Mouse (Mus musculus): Measurements from ENCODE around the gene Cnbd2. TPM values are rescaled to one million over a fixed set of nuclear protein-coding genes. Genes with fewer than 3 reads are reported as not detected.
A peak's percentile ranks its signal among the peaks of the same experiment; 100 is the strongest.
"Not testable (repeated sequence)": the region's sequence is repeated elsewhere in the genome, so short reads cannot be mapped to it uniquely, and the experiment has no call there.

The Cnbd2 gene
- polyA plus RNA-seq, 1 experiment, result 2.5 TPM

GRCm38 (mm10) chr2:156370896-156371295 is 58.8 kb downstream of the Cnbd2 start:
- no peaks in the 10 kb centered on the region for H3K27me3 ChIP-seq (replicated peaks; ENCODE audit: control insufficient read depth, insufficient read depth, low read length)
- 74% methylated on average over 7 of the region's 7 CpGs for WGBS
- H3K4me3 ChIP-seq (ENCODE audit: insufficient read depth, low read depth, low read length), result no peak overlapping the region
- no peaks in the 10 kb centered on the region for H3K36me3 ChIP-seq (ENCODE audit: control insufficient read depth, insufficient read depth, low read length)
- TF ChIP-seq POLR2A (IDR thresholded peaks at IDR 0.05; ENCODE audit: low read depth, low read length) (no peak), CTCF (conservative IDR thresholded peaks at IDR 0.05; ENCODE audit: insufficient read depth, insufficient read length, low read depth, low read length) (no peak)
- DNase-seq, result no peak
- H3K4me1 ChIP-seq (ENCODE audit: control insufficient read depth, insufficient read depth, low read length), result no peaks in the 10 kb centered on the region
- no peak overlapping the region for H3K27ac ChIP-seq (ENCODE audit: insufficient read depth, low read depth, low read length)

- no peaks in the 10 kb centered on the region for H3K27me3 ChIP-seq (replicated peaks; ENCODE audit: control insufficient read depth, insufficient read depth, low read length)
- 85% methylated on average over 7 of the region's 7 CpGs for WGBS
- H3K4me1 ChIP-seq (ENCODE audit: control insufficient read depth, insufficient read depth, low read length), result no peaks in the 10 kb centered on the region
- TF ChIP-seq POLR2A (IDR thresholded peaks at IDR 0.05; ENCODE audit: low read depth, low read length) (no peak), CTCF (conservative IDR thresholded peaks at IDR 0.05; ENCODE audit: insufficient read depth, insufficient read length, low read depth, low read length) (no peak)
- DNase-seq, result no peak
- H3K27ac ChIP-seq (ENCODE audit: insufficient read depth, low read depth, low read length), result no peak overlapping the region
- no peaks in the 10 kb centered on the region for H3K36me3 ChIP-seq (ENCODE audit: control insufficient read depth, insufficient read depth, low read length)
- H3K4me3 ChIP-seq (ENCODE audit: insufficient read depth, low read depth, low read length), result no peak overlapping the region
Observed at GRCm38 (mm10) chr2:156376956-156377355, 64.9 kb downstream of the Cnbd2 start.

GRCm38 (mm10) chr2:156379929-156380328 is 67.8 kb downstream of the Cnbd2 start:
- no peak overlapping the region for H3K4me3 ChIP-seq (ENCODE audit: insufficient read depth, low read depth, low read length)
- no peak overlapping the region for H3K27ac ChIP-seq (ENCODE audit: insufficient read depth, low read depth, low read length)
- no peaks in the 10 kb centered on the region for H3K4me1 ChIP-seq (ENCODE audit: control insufficient read depth, insufficient read depth, low read length)
- H3K36me3 ChIP-seq (ENCODE audit: control insufficient read depth, insufficient read depth, low read length), result no peaks in the 10 kb centered on the region
- H3K27me3 ChIP-seq (replicated peaks; ENCODE audit: control insufficient read depth, insufficient read depth, low read length), result no peaks in the 10 kb centered on the region
- no peak for DNase-seq
- WGBS, result 92% methylated on average over 10 of the region's 10 CpGs
- TF ChIP-seq POLR2A (IDR thresholded peaks at IDR 0.05; ENCODE audit: low read depth, low read length), result no peak
- no peak for TF ChIP-seq CTCF (conservative IDR thresholded peaks at IDR 0.05; ENCODE audit: insufficient read depth, insufficient read length, low read depth, low read length)

- no peaks in the 10 kb centered on the region for H3K36me3 ChIP-seq (ENCODE audit: control insufficient read depth, insufficient read depth, low read length)
- no peak for DNase-seq
- TF ChIP-seq CTCF (conservative IDR thresholded peaks at IDR 0.05; ENCODE audit: insufficient read depth, insufficient read length, low read depth, low read length) (no peak), POLR2A (IDR thresholded peaks at IDR 0.05; ENCODE audit: low read depth, low read length) (no peak)
- H3K27me3 ChIP-seq (replicated peaks; ENCODE audit: control insufficient read depth, insufficient read depth, low read length), result no peaks in the 10 kb centered on the region
- no peak overlapping the region for H3K4me3 ChIP-seq (ENCODE audit: insufficient read depth, low read depth, low read length)
- no peaks in the 10 kb centered on the region for H3K4me1 ChIP-seq (ENCODE audit: control insufficient read depth, insufficient read depth, low read length)
- 84% methylated on average over 4 of the region's 4 CpGs for WGBS
- H3K27ac ChIP-seq (ENCODE audit: insufficient read depth, low read depth, low read length), result no peak overlapping the region
Observed at GRCm38 (mm10) chr2:156381350-156381749, 69.3 kb downstream of the Cnbd2 start.

- H3K4me1 ChIP-seq (ENCODE audit: control insufficient read depth, insufficient read depth, low read length); H3K27ac ChIP-seq (ENCODE audit: insufficient read depth, low read depth, low read length); H3K36me3 ChIP-seq (ENCODE audit: control insufficient read depth, insufficient read depth, low read length); H3K27me3 ChIP-seq (replicated peaks; ENCODE audit: control insufficient read depth, insufficient read depth, low read length): not testable (repeated sequence)
- peak; percentile 12 for TF ChIP-seq POLR2A (IDR thresholded peaks at IDR 0.05; ENCODE audit: low read depth, low read length)
- WGBS, result 1% methylated on average over 19 of the region's 63 CpGs
- peak overlapping the region; percentile 10; the same call in 1 of the 2 replicates for H3K4me3 ChIP-seq (ENCODE audit: insufficient read depth, low read depth, low read length)
- DNase-seq, result peak; percentile 87
Observed at GRCm38 (mm10) chr2:156392461-156393154, 80.5 kb downstream of the Cnbd2 start.

GRCm38 (mm10) chr2:156393155-156393828 is 81.2 kb downstream of the Cnbd2 start:
- TF ChIP-seq CTCF (conservative IDR thresholded peaks at IDR 0.05; ENCODE audit: insufficient read depth, insufficient read length, low read depth, low read length), result no peak
- TF ChIP-seq POLR2A (IDR thresholded peaks at IDR 0.05; ENCODE audit: low read depth, low read length), result no peak
- no peak overlapping the region for H3K4me3 ChIP-seq (ENCODE audit: insufficient read depth, low read depth, low read length)
- no peaks in the 10 kb centered on the region for H3K36me3 ChIP-seq (ENCODE audit: control insufficient read depth, insufficient read depth, low read length)
- no peak overlapping the region for H3K27ac ChIP-seq (ENCODE audit: insufficient read depth, low read depth, low read length)
- no peaks in the 10 kb centered on the region for H3K4me1 ChIP-seq (ENCODE audit: control insufficient read depth, insufficient read depth, low read length)
- DNase-seq, result no peak
- 44% methylated on average over 5 of the region's 5 CpGs for WGBS
- no peaks in the 10 kb centered on the region for H3K27me3 ChIP-seq (replicated peaks; ENCODE audit: control insufficient read depth, insufficient read depth, low read length)

- no peak for TF ChIP-seq POLR2A (IDR thresholded peaks at IDR 0.05; ENCODE audit: low read depth, low read length)
- TF ChIP-seq CTCF (conservative IDR thresholded peaks at IDR 0.05; ENCODE audit: insufficient read depth, insufficient read length, low read depth, low read length), result 0 out of 2 replicates have a peak, but pooled peaks have one; percentile 7
- no peak overlapping the region for H3K4me3 ChIP-seq (ENCODE audit: insufficient read depth, low read depth, low read length)
- H3K36me3 ChIP-seq (ENCODE audit: control insufficient read depth, insufficient read depth, low read length), result no peaks in the 10 kb centered on the region
- H3K27ac ChIP-seq (ENCODE audit: insufficient read depth, low read depth, low read length), result no peak overlapping the region
- H3K4me1 ChIP-seq (ENCODE audit: control insufficient read depth, insufficient read depth, low read length), result no peaks in the 10 kb centered on the region
- H3K27me3 ChIP-seq (replicated peaks; ENCODE audit: control insufficient read depth, insufficient read depth, low read length), result no peaks in the 10 kb centered on the region
- 98% methylated on average over 4 of the region's 4 CpGs for WGBS
- DNase-seq, result peak; percentile 10
Observed at GRCm38 (mm10) chr2:156394282-156394681, 82.2 kb downstream of the Cnbd2 start.

Measured in kidney, adult 2 months (tissue).